Mouse (Mus musculus): ENCODE measurements at regions not wholly inside any gene's neighbourhood (a gene's known extent, or its start where the extent isn't known, plus 50 kb on each side); places are given as distances from the start of the nearest gene placed in this dataset.

- no peaks in the 10 kb centered on the region for H3K27me3 ChIP-seq (replicated peaks; ENCODE audit: control insufficient read depth, insufficient read depth, low read length)
- H3K4me3 ChIP-seq (ENCODE audit: low read depth, low read length), result no peak overlapping the region
- H3K36me3 ChIP-seq (ENCODE audit: control insufficient read depth, insufficient read depth, low read length), result no peaks in the 10 kb centered on the region
- no peak overlapping the region for H3K9ac ChIP-seq (ENCODE audit: low read depth, low read length)
- WGBS, result 72% methylated on average over 14 of the region's 14 CpGs
- no peak overlapping the region; the same call in 1 of the 2 replicates for H3K27ac ChIP-seq (replicated peaks; ENCODE audit: low read depth, low read length)
- ATAC-seq (ENCODE audit: low read depth), result no peak; the same call in 1 of the 2 replicates
- H3K4me1 ChIP-seq (ENCODE audit: control insufficient read depth, insufficient read depth, low read length), result no peaks in the 10 kb centered on the region; the same call in 1 of the 2 replicates
- peak; percentile 2 for DNase-seq (ENCODE audit: low spot score)
- H3K9me3 ChIP-seq (ENCODE audit: control insufficient read depth, low read length), result no peaks in the 10 kb centered on the region
- no peak overlapping the region for H3K4me2 ChIP-seq (ENCODE audit: low read depth, low read length)
Measured at GRCm38 (mm10) chr7:51749304-51750129, 112.3 kb upstream of the Gas2 start.

- Histone ChIP-seq H3K27me3 (replicated peaks; ENCODE audit: control insufficient read depth, insufficient read depth, low read length) (no peaks in the 10 kb centered on the region), H3K27ac (replicated peaks; ENCODE audit: low read depth, low read length) (no peak overlapping the region), H3K36me3 (ENCODE audit: control insufficient read depth, insufficient read depth, low read length) (no peaks in the 10 kb centered on the region), H3K9ac (ENCODE audit: low read depth, low read length) (no peak overlapping the region), H3K4me1 (ENCODE audit: control insufficient read depth, insufficient read depth, low read length) (no peaks in the 10 kb centered on the region; the same call in 1 of the 2 replicates), H3K4me3 (ENCODE audit: low read depth, low read length) (no peak overlapping the region), H3K4me2 (ENCODE audit: low read depth, low read length) (no peak overlapping the region), H3K9me3 (ENCODE audit: control insufficient read depth, low read length) (no peaks in the 10 kb centered on the region)
- DNase-seq (ENCODE audit: low spot score) (no peak), ATAC-seq (ENCODE audit: low read depth) (no peak)
- WGBS, result 93% methylated on average over 1 of the region's 1 CpGs
Measured at GRCm38 (mm10) chr7:51750271-51750670, 111.5 kb upstream of the Gas2 start.

- WGBS, result 76% methylated on average over 11 of the region's 11 CpGs
- H3K4me2 ChIP-seq (ENCODE audit: low read depth, low read length), result no peak overlapping the region
- no peaks in the 10 kb centered on the region; the same call in 1 of the 2 replicates for H3K4me1 ChIP-seq (ENCODE audit: control insufficient read depth, insufficient read depth, low read length)
- H3K9me3 ChIP-seq (ENCODE audit: control insufficient read depth, low read length), result no peaks in the 10 kb centered on the region
- H3K27me3 ChIP-seq (replicated peaks; ENCODE audit: control insufficient read depth, insufficient read depth, low read length), result no peaks in the 10 kb centered on the region
- DNase-seq (ENCODE audit: low spot score), result peak; percentile 40
- no peak overlapping the region for H3K27ac ChIP-seq (replicated peaks; ENCODE audit: low read depth, low read length)
- no peak overlapping the region for H3K9ac ChIP-seq (ENCODE audit: low read depth, low read length)
- peak; percentile 60; the same call in 1 of the 2 replicates for ATAC-seq (ENCODE audit: low read depth)
- no peaks in the 10 kb centered on the region for H3K36me3 ChIP-seq (ENCODE audit: control insufficient read depth, insufficient read depth, low read length)
- H3K4me3 ChIP-seq (ENCODE audit: low read depth, low read length), result no peak overlapping the region
Measured at GRCm38 (mm10) chr7:51753062-51753461, 108.8 kb upstream of the Gas2 start.

GRCm38 (mm10) chr7:51754208-51754888 is 107.5 kb upstream of the Gas2 start:
- no peak overlapping the region for H3K4me2 ChIP-seq (ENCODE audit: low read depth, low read length)
- H3K27me3 ChIP-seq (replicated peaks; ENCODE audit: control insufficient read depth, insufficient read depth, low read length), result no peaks in the 10 kb centered on the region
- H3K4me1 ChIP-seq (ENCODE audit: control insufficient read depth, insufficient read depth, low read length), result no peaks in the 10 kb centered on the region; the same call in 1 of the 2 replicates
- peak; percentile 27 for DNase-seq (ENCODE audit: low spot score)
- H3K27ac ChIP-seq (replicated peaks; ENCODE audit: low read depth, low read length), result peak overlapping the region; percentile 39; the same call in 1 of the 2 replicates
- H3K36me3 ChIP-seq (ENCODE audit: control insufficient read depth, insufficient read depth, low read length), result no peaks in the 10 kb centered on the region
- H3K9me3 ChIP-seq (ENCODE audit: control insufficient read depth, low read length), result no peaks in the 10 kb centered on the region
- ATAC-seq (ENCODE audit: low read depth), result no peak
- WGBS, result 43% methylated on average over 13 of the region's 13 CpGs
- no peak overlapping the region for H3K4me3 ChIP-seq (ENCODE audit: low read depth, low read length)
- H3K9ac ChIP-seq (ENCODE audit: low read depth, low read length), result no peak overlapping the region

GRCm38 (mm10) chr7:51756218-51756617 is 105.6 kb upstream of the Gas2 start:
- Histone ChIP-seq H3K9me3 (ENCODE audit: control insufficient read depth, low read length) (no peaks in the 10 kb centered on the region), H3K4me1 (ENCODE audit: control insufficient read depth, insufficient read depth, low read length) (no peaks in the 10 kb centered on the region; the same call in 1 of the 2 replicates), H3K27ac (replicated peaks; ENCODE audit: low read depth, low read length) (no peak overlapping the region), H3K36me3 (ENCODE audit: control insufficient read depth, insufficient read depth, low read length) (no peaks in the 10 kb centered on the region), H3K4me3 (ENCODE audit: low read depth, low read length) (no peak overlapping the region), H3K9ac (ENCODE audit: low read depth, low read length) (no peak overlapping the region), H3K4me2 (ENCODE audit: low read depth, low read length) (no peak overlapping the region), H3K27me3 (replicated peaks; ENCODE audit: control insufficient read depth, insufficient read depth, low read length) (no peaks in the 10 kb centered on the region)
- 69% methylated on average over 3 of the region's 3 CpGs for WGBS
- no peak for ATAC-seq (ENCODE audit: low read depth)
- DNase-seq (ENCODE audit: low spot score), result no peak

- H3K4me1 ChIP-seq (ENCODE audit: control insufficient read depth, insufficient read depth, low read length), result no peaks in the 10 kb centered on the region
Measured at GRCm38 (mm10) chr7:51759536-51760153, 102.2 kb upstream of the Gas2 start.

GRCm38 (mm10) chr7:51767066-51767465 is 94.7 kb upstream of the Gas2 start:
- H3K4me2 ChIP-seq (ENCODE audit: low read depth, low read length), result no peak overlapping the region
- H3K36me3 ChIP-seq (ENCODE audit: control insufficient read depth, insufficient read depth, low read length), result no peaks in the 10 kb centered on the region
- no peaks in the 10 kb centered on the region for H3K4me1 ChIP-seq (ENCODE audit: control insufficient read depth, insufficient read depth, low read length)
- no peak overlapping the region for H3K4me3 ChIP-seq (ENCODE audit: low read depth, low read length)
- no peak overlapping the region for H3K9ac ChIP-seq (ENCODE audit: low read depth, low read length)
- H3K27ac ChIP-seq (replicated peaks; ENCODE audit: low read depth, low read length), result no peak overlapping the region
- H3K27me3 ChIP-seq (replicated peaks; ENCODE audit: control insufficient read depth, insufficient read depth, low read length), result no peaks in the 10 kb centered on the region
- H3K9me3 ChIP-seq (ENCODE audit: control insufficient read depth, low read length), result no peaks in the 10 kb centered on the region
- DNase-seq (ENCODE audit: low spot score), result no peak
- ATAC-seq (ENCODE audit: low read depth), result no peak

More at GRCm38 (mm10) chr7:51759536-51760153, 102.2 kb upstream of the Gas2 start:
- Histone ChIP-seq H3K4me2 (ENCODE audit: low read depth, low read length) (no peak overlapping the region), H3K27ac (replicated peaks; ENCODE audit: low read depth, low read length) (peak overlapping the region; percentile 28; the same call in 1 of the 2 replicates), H3K4me3 (ENCODE audit: low read depth, low read length) (no peak overlapping the region), H3K9ac (ENCODE audit: low read depth, low read length) (no peak overlapping the region), H3K36me3 (ENCODE audit: control insufficient read depth, insufficient read depth, low read length) (no peaks in the 10 kb centered on the region), H3K27me3 (replicated peaks; ENCODE audit: control insufficient read depth, insufficient read depth, low read length) (no peaks in the 10 kb centered on the region), H3K9me3 (ENCODE audit: control insufficient read depth, low read length) (no peaks in the 10 kb centered on the region)
- DNase-seq (ENCODE audit: low spot score), result peak; percentile 78
- no peak for ATAC-seq (ENCODE audit: low read depth)
- 61% methylated on average over 3 of the region's 3 CpGs for WGBS
